Mouse (Mus musculus) urinary bladder, postnatal 25 days (tissue): Measurements from ENCODE around the gene Il17f.
"Not testable (repeated sequence)": the region's sequence is repeated elsewhere in the genome, so short reads cannot be mapped to it uniquely, and the experiment has no call there.

ENCODE experiments used
- DNase-seq: peaks from one replicate; pipeline ENCODE4 v3.0.0; 2022; ENCODE audit warnings: low spot score

Il17f gene

GRCm38 (mm10) chr1:20790517-20790916 is at the start of gene Il17f:
TSS of gene Il17f (minus strand) at chr1:20790617.
- not testable (repeated sequence) for DNase-seq

GRCm38 (mm10) chr1:20839911-20840310 is 49.5 kb upstream of the Il17f start:
- no peak for DNase-seq

GRCm38 (mm10) chr1:20836551-20837125 is 46.2 kb upstream of the Il17f start:
- no peak for DNase-seq

- no peak for DNase-seq
Measured at GRCm38 (mm10) chr1:20833141-20833511, 42.7 kb upstream of the Il17f start.

GRCm38 (mm10) chr1:20832473-20833140 is 42.2 kb upstream of the Il17f start:
- DNase-seq: no peak

GRCm38 (mm10) chr1:20830546-20830945 is 40.1 kb upstream of the Il17f start:
- no peak for DNase-seq

- no peak for DNase-seq
Measured at GRCm38 (mm10) chr1:20828061-20828460, 37.6 kb upstream of the Il17f start.

- DNase-seq: no peak
Measured at GRCm38 (mm10) chr1:20825036-20825435, 34.6 kb upstream of the Il17f start.

- no peak for DNase-seq
Measured at GRCm38 (mm10) chr1:20823906-20824305, 33.5 kb upstream of the Il17f start.

- DNase-seq: no peak
Measured at GRCm38 (mm10) chr1:20823471-20823870, 33.1 kb upstream of the Il17f start.

- DNase-seq: no peak
Measured at GRCm38 (mm10) chr1:20820959-20821358, 30.5 kb upstream of the Il17f start.

GRCm38 (mm10) chr1:20819771-20820605 is 29.6 kb upstream of the Il17f start, which contains the start of gene Mcm3:
TSS of gene Mcm3 (minus strand) at chr1:20820312.
- peak; percentile 80 for DNase-seq

GRCm38 (mm10) chr1:20817596-20817995 is 27.2 kb upstream of the Il17f start:
- DNase-seq: no peak

- DNase-seq: no peak
Measured at GRCm38 (mm10) chr1:20817172-20817571, 26.8 kb upstream of the Il17f start.

GRCm38 (mm10) chr1:20814521-20814920 is 24.1 kb upstream of the Il17f start:
- DNase-seq: no peak

GRCm38 (mm10) chr1:20804526-20804925 is 14.1 kb upstream of the Il17f start:
- no peak for DNase-seq

GRCm38 (mm10) chr1:20801682-20802390 is 11.4 kb upstream of the Il17f start:
- no peak for DNase-seq

GRCm38 (mm10) chr1:20801275-20801674 is 10.9 kb upstream of the Il17f start:
- DNase-seq: no peak

GRCm38 (mm10) chr1:20795178-20795577 is 4.8 kb upstream of the Il17f start:
- no peak for DNase-seq

- no peak for DNase-seq
Measured at GRCm38 (mm10) chr1:20794760-20795159, 4.3 kb upstream of the Il17f start.

GRCm38 (mm10) chr1:20791414-20791813 is 997 bp upstream of the Il17f start:
- no peak for DNase-seq

- DNase-seq: no peak
Measured at GRCm38 (mm10) chr1:20788419-20788818, 2.0 kb downstream of the Il17f start.
